Comparison of ENCODE assay signal across 14 mouse cellular contexts in genomic region chr2:178304188-178304529, GRCm38 (mm10).
A peak's percentile ranks its signal among the peaks of the same experiment; 100 is the strongest.
DNase-seq lines count a peak whose midpoint lies in the region; ATAC-seq lines count a peak whose summit lies in the region.
"Had no signal": no experiment of that assay in that cellular context is flagged by ENCODE, and none has a peak within 500 bp of the region (broad histone marks: within the 10 kb centered on the region; RNA-seq: fewer than 3 reads in every experiment).

No protein-coding gene starts in this region.

- no peak overlapping the region for H3K27ac ChIP-seq in neural tube, embryonic 11.5 days (ENCODE audit: low read depth, low read length)
- H3K27ac ChIP-seq in hindbrain, embryonic 14.5 days = peak overlapping the region; percentile 87
- H3K27ac ChIP-seq in midbrain, embryonic 15.5 days = peak overlapping the region; percentile 94
- H3K27ac ChIP-seq: lung, embryonic 15.5 days had no signal

- no peaks in the 10 kb centered on the region for H3K9me3 ChIP-seq in neural tube, embryonic 11.5 days (ENCODE audit: control insufficient read depth, low read length)
- H3K9me3 ChIP-seq in hindbrain, embryonic 14.5 days (ENCODE audit: control insufficient read depth, low read length) = no peaks in the 10 kb centered on the region
- no peaks in the 10 kb centered on the region for H3K9me3 ChIP-seq in midbrain, embryonic 15.5 days
- H3K9me3 ChIP-seq: lung, embryonic 15.5 days had no signal

- ATAC-seq in neural tube, embryonic 11.5 days (ENCODE audit: insufficient read depth, low FRiP score, low TSS enrichment) = 0 out of 2 replicates have a peak, but pooled peaks have one; percentile 11
- no peak; the same call in 1 of the 2 replicates for ATAC-seq in hindbrain, embryonic 14.5 days (ENCODE audit: low FRiP score)
- ATAC-seq in midbrain, embryonic 15.5 days (replicated peaks) = peak; percentile 63
- ATAC-seq in granulocyte monocyte progenitor cell, adult 5-6 weeks (replicated peaks; ENCODE audit: poor library complexity, severe bottlenecking) = no peak
- ATAC-seq: Patski had no signal

- 61% methylated on average over 1 of the region's 1 CpGs for WGBS in neural tube, embryonic 11.5 days
- 27% methylated on average over 1 of the region's 1 CpGs for WGBS in hindbrain, embryonic 14.5 days
- WGBS in midbrain, embryonic 15.5 days = 14% methylated on average over 1 of the region's 1 CpGs

- H3K4me1 ChIP-seq in neural tube, embryonic 11.5 days (ENCODE audit: control insufficient read depth, insufficient read depth, low read length) = 0 out of 2 replicates have a peak, but pooled peaks cover 11% of the 10 kb centered on the region
- H3K4me1 ChIP-seq in hindbrain, embryonic 14.5 days (replicated peaks; ENCODE audit: control insufficient read depth, insufficient read depth, low read length) = peaks cover 26% of the 10 kb centered on the region
- H3K4me1 ChIP-seq in midbrain, embryonic 15.5 days = peaks cover 48% of the 10 kb centered on the region
- H3K4me1 ChIP-seq: lung, embryonic 15.5 days had no signal

- H3K36me3 ChIP-seq in neural tube, embryonic 11.5 days (ENCODE audit: control insufficient read depth, insufficient read depth, low read length) = no peaks in the 10 kb centered on the region
- H3K36me3 ChIP-seq in hindbrain, embryonic 14.5 days (replicated peaks; ENCODE audit: control insufficient read depth, insufficient read depth) = peaks cover 4% of the 10 kb centered on the region; the same call in 1 of the 2 replicates
- no peaks in the 10 kb centered on the region for H3K36me3 ChIP-seq in midbrain, embryonic 15.5 days (replicated peaks)
- H3K36me3 ChIP-seq: lung, embryonic 15.5 days had no signal

- DNase-seq in neural tube, embryonic 11.5 days (ENCODE audit: low spot score) = no peak
- DNase-seq in neural tube, embryonic 10.5 days (ENCODE audit: extremely low spot score, low spot score) = no peak
- DNase-seq in hindbrain, embryonic 14.5 days (ENCODE audit: low spot score) = no peak
- DNase-seq in urinary bladder, postnatal 10 days (ENCODE audit: low spot score) = no peak
- no peak for DNase-seq in layer of hippocampus, adult 11-12 months (ENCODE audit: low spot score)
- no peak for DNase-seq in kidney, adult 18-20 months
- DNase-seq: B cell, adult 2 months; kidney, adult 2 months; kidney, postnatal 4 days had no signal

- H3K9ac ChIP-seq in neural tube, embryonic 11.5 days (ENCODE audit: low read length) = no peak overlapping the region
- 0 out of 2 replicates have a peak overlapping the region, but pooled peaks have one; percentile 26 for H3K9ac ChIP-seq in hindbrain, embryonic 14.5 days
- no peak overlapping the region for H3K9ac ChIP-seq in midbrain, embryonic 15.5 days
- H3K9ac ChIP-seq: lung, embryonic 15.5 days had no signal

- H3K27me3 ChIP-seq in neural tube, embryonic 11.5 days (ENCODE audit: control insufficient read depth, insufficient read depth, low read length) = no peaks in the 10 kb centered on the region
- no peaks in the 10 kb centered on the region for H3K27me3 ChIP-seq in hindbrain, embryonic 14.5 days (ENCODE audit: control insufficient read depth, insufficient read depth, low read length)
- no peaks in the 10 kb centered on the region for H3K27me3 ChIP-seq in midbrain, embryonic 15.5 days (replicated peaks)
- H3K27me3 ChIP-seq: lung, embryonic 15.5 days; Patski had no signal

- no peak overlapping the region for H3K4me2 ChIP-seq in neural tube, embryonic 11.5 days (ENCODE audit: low read depth)
- H3K4me2 ChIP-seq in hindbrain, embryonic 14.5 days (replicated peaks) = peak overlapping the region; percentile 27
- no peak overlapping the region for H3K4me2 ChIP-seq in midbrain, embryonic 15.5 days
- H3K4me2 ChIP-seq: lung, embryonic 15.5 days had no signal

- H3K4me3 ChIP-seq in neural tube, embryonic 11.5 days (ENCODE audit: low read depth, low read length) = no peak overlapping the region
- no peak overlapping the region for H3K4me3 ChIP-seq in hindbrain, embryonic 14.5 days (replicated peaks; ENCODE audit: low read length)
- no peak overlapping the region for H3K4me3 ChIP-seq in midbrain, embryonic 15.5 days
- H3K4me3 ChIP-seq: lung, embryonic 15.5 days; myocyte had no signal

Comparison
In these comparisons a context has a peak if more than half of its experiments do, and no peak if none do; other contexts are left out.
1. ATAC-seq: peak in neural tube, embryonic 11.5 days (single experiment) and midbrain, embryonic 15.5 days (single experiment); none in hindbrain, embryonic 14.5 days (single experiment) and granulocyte monocyte progenitor cell, adult 5-6 weeks (single experiment).